10 mouse cellular contexts compared by ENCODE assay signal in genomic region chr1:73913071-73914005, GRCm38 (mm10).
DNase-seq lines count a peak whose midpoint lies in the region; ATAC-seq and TF ChIP-seq lines count a peak whose summit lies in the region.
"Had no signal": no experiment of that assay in that cellular context is flagged by ENCODE, and none has a peak within 500 bp of the region (broad histone marks: within the 10 kb centered on the region; RNA-seq: fewer than 3 reads in every experiment).

No protein-coding gene starts in this region.

- DNase-seq in lung, adult 2 months = peak; percentile 12
- no peak for DNase-seq in lung, postnatal 36 days
- no peak for DNase-seq in natural killer cell, adult 2 months (ENCODE audit: low spot score in 2 of 2)
- DNase-seq in layer of hippocampus, postnatal 14 days (ENCODE audit: low spot score in 2 of 2) = no peak
- DNase-seq: cerebellum, adult 11 months had no signal

- no peak overlapping the region for H3K9ac ChIP-seq in forebrain, embryonic 12.5 days
- no peak overlapping the region for H3K9ac ChIP-seq in forebrain, embryonic 16.5 days (replicated peaks; ENCODE audit: low read depth, low read length)
- H3K9ac ChIP-seq in kidney, embryonic 14.5 days (ENCODE audit: low read depth, low read length) = no peak overlapping the region
- H3K9ac ChIP-seq: limb, embryonic 13.5 days had no signal

- WGBS in forebrain, embryonic 12.5 days = 78% methylated on average over 19 of the region's 19 CpGs
- WGBS in forebrain, embryonic 16.5 days = 81% methylated on average over 19 of the region's 19 CpGs
- WGBS in lung, adult 2 months = 74% methylated on average over 19 of the region's 19 CpGs
- 72% methylated on average over 19 of the region's 19 CpGs for WGBS in kidney, embryonic 14.5 days

- H3K9me3 ChIP-seq in forebrain, embryonic 12.5 days = no peaks in the 10 kb centered on the region
- no peaks in the 10 kb centered on the region for H3K9me3 ChIP-seq in forebrain, embryonic 16.5 days (ENCODE audit: control insufficient read depth, low read length)
- no peaks in the 10 kb centered on the region for H3K9me3 ChIP-seq in kidney, embryonic 14.5 days (ENCODE audit: control insufficient read depth, low read length)
- H3K9me3 ChIP-seq: limb, embryonic 13.5 days had no signal

- no peak overlapping the region for H3K27ac ChIP-seq in forebrain, embryonic 12.5 days
- no peak overlapping the region for H3K27ac ChIP-seq in forebrain, embryonic 16.5 days (ENCODE audit: low read length)
- peak overlapping the region; percentile 33; the same call in 1 of the 2 replicates for H3K27ac ChIP-seq in brown adipose tissue, adult 24 weeks (replicated peaks; ENCODE audit: low read depth, low read length)
- no peak overlapping the region; the same call in 1 of the 2 replicates for H3K27ac ChIP-seq in kidney, embryonic 14.5 days (ENCODE audit: low read depth, low read length)
- H3K27ac ChIP-seq: limb, embryonic 13.5 days had no signal

- peaks cover 14% of the 10 kb centered on the region for H3K4me1 ChIP-seq in forebrain, embryonic 12.5 days
- peaks cover 10% of the 10 kb centered on the region for H3K4me1 ChIP-seq in forebrain, embryonic 16.5 days (replicated peaks; ENCODE audit: control insufficient read depth, insufficient read depth, low read length)
- no peaks in the 10 kb centered on the region for H3K4me1 ChIP-seq in lung, adult 2 months (ENCODE audit: control insufficient read depth, insufficient read depth, low read length)
- H3K4me1 ChIP-seq in brown adipose tissue, adult 24 weeks (ENCODE audit: control insufficient read depth, insufficient read depth, insufficient read length, low read length) = 0 out of 2 replicates have a peak, but pooled peaks cover 4% of the 10 kb centered on the region
- peaks cover 17% of the 10 kb centered on the region for H3K4me1 ChIP-seq in kidney, embryonic 14.5 days (ENCODE audit: control insufficient read depth, insufficient read depth, low read length)

- H3K36me3 ChIP-seq in forebrain, embryonic 12.5 days (replicated peaks) = peaks cover 9% of the 10 kb centered on the region; the same call in 1 of the 2 replicates
- H3K36me3 ChIP-seq in forebrain, embryonic 16.5 days (ENCODE audit: control insufficient read depth, insufficient read depth) = no peaks in the 10 kb centered on the region
- peaks cover 23% of the 10 kb centered on the region for H3K36me3 ChIP-seq in kidney, embryonic 14.5 days (ENCODE audit: control insufficient read depth, insufficient read depth, low read length)

- no peak for TF ChIP-seq CTCF in lung, adult 2 months (IDR thresholded peaks at IDR 0.05; ENCODE audit: insufficient read depth, low read length)

- ATAC-seq in forebrain, embryonic 12.5 days (ENCODE audit: low FRiP score) = no peak
- ATAC-seq in forebrain, embryonic 16.5 days = no peak
- ATAC-seq in kidney, embryonic 14.5 days (ENCODE audit: low FRiP score, low TSS enrichment) = peak; percentile 28; the same call in 1 of the 2 replicates

- no peaks in the 10 kb centered on the region for H3K27me3 ChIP-seq in forebrain, embryonic 12.5 days
- H3K27me3 ChIP-seq in forebrain, embryonic 16.5 days (replicated peaks; ENCODE audit: control insufficient read depth, insufficient read depth, low read length) = no peaks in the 10 kb centered on the region
- no peaks in the 10 kb centered on the region for H3K27me3 ChIP-seq in kidney, embryonic 14.5 days (ENCODE audit: control insufficient read depth, insufficient read depth, low read length)
- H3K27me3 ChIP-seq: limb, embryonic 13.5 days had no signal

- peak; percentile 27; the same call in 1 of the 2 replicates for TF ChIP-seq POLR2A in lung, adult 2 months (IDR thresholded peaks at IDR 0.05; ENCODE audit: borderline replicate concordance, extremely low read depth, low read depth, low read length)

- H3K4me3 ChIP-seq in forebrain, embryonic 12.5 days (replicated peaks) = no peak overlapping the region
- H3K4me3 ChIP-seq in forebrain, embryonic 16.5 days (replicated peaks; ENCODE audit: low read length) = no peak overlapping the region
- H3K4me3 ChIP-seq in lung, adult 2 months (replicated peaks; ENCODE audit: extremely low read depth, low read depth, low read length) = no peak overlapping the region
- no peak overlapping the region for H3K4me3 ChIP-seq in brown adipose tissue, adult 24 weeks (ENCODE audit: insufficient read depth, low read depth, low read length)
- H3K4me3 ChIP-seq in kidney, embryonic 14.5 days (ENCODE audit: low read length) = no peak overlapping the region
- H3K4me3 ChIP-seq: limb, embryonic 13.5 days had no signal

- H3K4me2 ChIP-seq in forebrain, embryonic 12.5 days = 0 out of 2 replicates have a peak overlapping the region, but pooled peaks have one; percentile 28
- H3K4me2 ChIP-seq in forebrain, embryonic 16.5 days (ENCODE audit: low read length) = no peak overlapping the region
- H3K4me2 ChIP-seq in kidney, embryonic 14.5 days (replicated peaks; ENCODE audit: low read depth, low read length) = no peak overlapping the region
- H3K4me2 ChIP-seq: limb, embryonic 13.5 days had no signal
